Mouse (Mus musculus) bone marrow, adult 2 months (tissue): ENCODE data around the gene Rasal1. TPM values are rescaled to one million over a fixed set of nuclear protein-coding genes. Genes with fewer than 3 reads are reported as not detected.

Experiments used
- H3K27ac ChIP-seq: fragments of 200-500 bp; 2 replicates; pipeline ENCODE4 v1.5.1; 2012; ENCODE audit warnings: low read depth, mild to moderate bottlenecking, control low read depth, inconsistent platforms, low read length; ENCODE audit not compliant: control insufficient read depth, poor library complexity, insufficient read depth
- H3K4me1 ChIP-seq: fragments of 200-500 bp; 2 replicates; pipeline ENCODE4 v1.6.1; 2011; ENCODE audit warnings: low read length; ENCODE audit not compliant: control insufficient read depth, insufficient read depth
- H3K4me3 ChIP-seq: fragments of 200-500 bp; replicated peaks from 2 replicates; pipeline ENCODE3; 2011; ENCODE audit warnings: mild to moderate bottlenecking, low read depth, low read length, control low read depth; ENCODE audit not compliant: control insufficient read depth
- CTCF ChIP-seq: fragments of 200-500 bp; IDR thresholded peaks from 2 replicates; pipeline ENCODE4 v1.5.1; 2011; ENCODE audit warnings: low read length, control low read depth; ENCODE audit not compliant: control insufficient read depth, insufficient read depth
- POLR2A ChIP-seq: fragments of 200-500 bp; IDR thresholded peaks from 2 replicates; pipeline ENCODE4 v1.6.1; 2011; ENCODE audit warnings: low read depth, mild to moderate bottlenecking, control low read depth, low read length, borderline replicate concordance; ENCODE audit not compliant: control insufficient read depth
- WGBS: fragments of 180-500 bp; shearing (Covaris S2); methylation state at CpG from one replicate; pipeline ENCODE4 v1.1.7; 2018; 5-methylcytosine and 5-hydroxymethylcytosine counted together
- polyA plus RNA-seq: library from polyadenylated mRNA; stranded (reverse); fragments of >200 nt; gene quantifications from 2 replicates; pipeline ENCODE4 v1.2.4, GENCODE M21; 2011; ENCODE audit warnings: low replicate concordance; ENCODE audit not compliant: missing spikeins, insufficient read depth, insufficient read length

The Rasal1 gene
- polyA plus RNA-seq, 1 experiment = 4.6 TPM

DNA sequence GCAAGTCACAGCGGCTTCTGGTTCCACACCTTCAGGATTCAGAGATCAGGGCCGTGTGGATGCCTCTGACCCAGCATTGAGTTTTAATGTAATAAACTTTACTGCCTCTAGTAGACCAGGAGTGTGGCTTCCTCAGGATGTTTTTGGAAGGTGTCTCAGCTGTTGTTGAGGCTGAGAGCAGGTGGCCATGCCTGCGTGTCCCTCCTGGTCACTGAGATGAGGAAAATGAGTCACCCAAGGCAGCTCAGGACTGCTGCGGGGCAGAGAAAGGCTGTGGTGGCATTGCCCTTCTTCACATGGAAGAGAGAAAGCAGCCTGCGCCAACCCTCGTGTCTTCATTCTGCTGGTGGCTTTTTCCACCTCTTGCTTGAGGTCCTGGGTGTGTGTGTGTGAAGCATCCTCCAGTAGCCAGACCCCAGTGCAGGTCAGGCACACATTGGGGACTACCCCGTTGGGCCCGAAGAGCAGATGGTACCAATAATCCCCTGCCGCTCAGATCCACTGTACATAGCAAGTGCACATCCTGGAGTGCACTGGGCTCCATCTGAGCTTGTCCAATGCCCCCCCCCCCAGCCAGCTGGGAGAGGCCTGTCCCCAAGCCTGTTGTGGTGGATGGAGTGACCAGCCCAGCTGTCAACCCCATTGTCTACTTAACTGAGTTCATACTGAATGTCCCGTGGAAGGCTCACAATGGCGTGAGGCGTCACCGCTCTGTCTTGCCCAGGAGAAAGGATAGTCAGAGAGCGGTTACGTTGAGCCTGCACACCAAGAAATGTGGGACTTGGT is 20.9 kb upstream of the Rasal1 start:
- TF ChIP-seq CTCF (no peak), POLR2A (no peak)
- Histone ChIP-seq H3K27ac (no peak overlapping the region), H3K4me3 (no peak overlapping the region), H3K4me1 (no peaks in the 10 kb centered on the region)
- WGBS = 86% methylated on average over 15 of the region's 15 CpGs

- WGBS = 57% methylated on average over 7 of the region's 7 CpGs
- Histone ChIP-seq H3K27ac (no peak overlapping the region), H3K4me1 (no peaks in the 10 kb centered on the region), H3K4me3 (no peak overlapping the region)
- TF ChIP-seq POLR2A (no peak), CTCF (no peak)
Measured at GRCm38 (mm10) chr5:120628624-120629023, 20.0 kb upstream of the Rasal1 start.

- Histone ChIP-seq H3K27ac (no peak overlapping the region), H3K4me3 (no peak overlapping the region), H3K4me1 (no peaks in the 10 kb centered on the region)
- TF ChIP-seq POLR2A = no peak
- no peak for TF ChIP-seq CTCF
- WGBS = 14% methylated on average over 29 of the region's 29 CpGs
Measured at GRCm38 (mm10) chr5:120631128-120631527, 17.5 kb upstream of the Rasal1 start.

- TF ChIP-seq POLR2A (no peak), CTCF (peak; percentile 23; the same call in 1 of the 2 replicates)
- H3K27ac ChIP-seq = no peak overlapping the region
- no peak overlapping the region for H3K4me3 ChIP-seq
- no peaks in the 10 kb centered on the region for H3K4me1 ChIP-seq
- 84% methylated on average over 5 of the region's 5 CpGs for WGBS
Measured at GRCm38 (mm10) chr5:120631892-120632291, 16.7 kb upstream of the Rasal1 start.

- Histone ChIP-seq H3K4me1 (no peaks in the 10 kb centered on the region), H3K4me3 (no peak within 1 kb of the TSS), H3K27ac (no peak within 1 kb of the TSS)
- TF ChIP-seq POLR2A = no peak
- TF ChIP-seq CTCF = no peak
- 54% methylated on average over 9 of the region's 9 CpGs for WGBS
Measured at GRCm38 (mm10) chr5:120634131-120634530, 14.5 kb upstream of the Rasal1 start, which contains the start of gene Cfap73. Gene Cfap73 (minus strand): TSS chr5:120634235.

- TF ChIP-seq POLR2A = no peak
- TF ChIP-seq CTCF = no peak
- no peak overlapping the region for H3K4me3 ChIP-seq
- no peaks in the 10 kb centered on the region for H3K4me1 ChIP-seq
- H3K27ac ChIP-seq = no peak overlapping the region
- WGBS = 33% methylated on average over 5 of the region's 5 CpGs
Measured at GRCm38 (mm10) chr5:120634860-120635259, 13.8 kb upstream of the Rasal1 start.

- Histone ChIP-seq H3K27ac (no peak overlapping the region), H3K4me1 (peaks cover 2% of the 10 kb centered on the region), H3K4me3 (no peak overlapping the region)
- TF ChIP-seq POLR2A (no peak), CTCF (no peak)
- WGBS = 86% methylated on average over 5 of the region's 5 CpGs
Measured at GRCm38 (mm10) chr5:120635633-120636032, 13.0 kb upstream of the Rasal1 start.

DNA sequence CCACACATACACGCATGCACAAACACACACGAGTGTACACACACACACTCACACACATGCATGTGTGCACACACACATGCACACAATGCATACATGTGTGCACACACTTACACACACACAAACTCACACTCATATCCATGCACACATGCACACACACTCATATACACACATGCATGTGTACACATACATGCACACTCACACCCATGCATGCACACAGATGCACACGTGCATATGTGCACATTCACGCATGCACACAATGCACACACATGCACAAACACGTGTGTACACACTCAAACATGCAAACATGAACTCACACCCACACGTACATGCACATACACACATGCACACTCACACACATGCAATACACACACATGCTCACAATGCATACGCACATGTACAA is 8.5 kb upstream of the Rasal1 start:
- TF ChIP-seq POLR2A = no peak
- H3K27ac ChIP-seq = no peak overlapping the region
- WGBS = 85% methylated on average over 7 of the region's 7 CpGs
- H3K4me3 ChIP-seq = no peak overlapping the region
- peaks cover 2% of the 10 kb centered on the region for H3K4me1 ChIP-seq
